Mouse (Mus musculus) cerebellum, adult 2 months (tissue): ENCODE data around the gene Aagab.

Experiments
- CTCF ChIP-seq: fragments of 200-500 bp; IDR thresholded peaks from 2 replicates; pipeline ENCODE4 v1.5.1; 2011; ENCODE audit warnings: low read depth, mild to moderate bottlenecking, control low read depth, low read length, moderate library complexity, borderline replicate concordance; ENCODE audit not compliant: insufficient read depth
- POLR2A ChIP-seq: fragments of 200-500 bp; IDR thresholded peaks from 2 replicates; pipeline ENCODE4 v1.6.1; 2011; ENCODE audit warnings: low read length, control low read depth, borderline replicate concordance; ENCODE audit not compliant: insufficient read depth

GRCm38 (mm10) chr9:63653666-63654065, 51.2 kb downstream of the Aagab start:
- TF ChIP-seq POLR2A: no peak
- TF ChIP-seq CTCF: no peak
